Mouse (Mus musculus) urinary bladder, adult 18-20 months (tissue): ENCODE results near the gene Atf7.

Experiments
- DNase-seq, 2 experiments: peaks; one replicate each; pipeline ENCODE4 v3.0.0; 2022; ENCODE audit warnings: low spot score in 2 of 2, mixed read lengths in 2 of 2

Atf7 gene

DNA sequence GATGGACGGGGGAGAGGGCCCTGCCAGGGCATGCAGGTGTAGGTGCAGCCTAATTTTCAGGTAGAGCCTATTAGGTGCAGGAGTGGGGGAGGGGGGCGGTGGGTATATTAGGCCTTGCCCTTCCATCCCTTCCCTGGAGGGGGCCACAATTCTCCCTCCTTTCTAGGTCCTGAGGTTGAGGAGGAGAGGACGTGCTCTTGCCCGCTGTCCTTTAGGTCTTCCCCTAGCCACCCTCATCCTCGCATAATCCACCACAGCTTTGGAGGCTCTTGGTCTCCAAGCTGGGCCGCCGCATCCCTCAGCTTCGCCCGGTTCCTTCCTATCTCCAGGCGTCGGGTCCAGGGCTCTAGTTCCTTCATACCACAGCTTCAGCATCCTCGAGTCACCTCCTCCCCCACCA is 109.0 kb downstream of the Atf7 start:
- DNase-seq = no peak

DNA sequence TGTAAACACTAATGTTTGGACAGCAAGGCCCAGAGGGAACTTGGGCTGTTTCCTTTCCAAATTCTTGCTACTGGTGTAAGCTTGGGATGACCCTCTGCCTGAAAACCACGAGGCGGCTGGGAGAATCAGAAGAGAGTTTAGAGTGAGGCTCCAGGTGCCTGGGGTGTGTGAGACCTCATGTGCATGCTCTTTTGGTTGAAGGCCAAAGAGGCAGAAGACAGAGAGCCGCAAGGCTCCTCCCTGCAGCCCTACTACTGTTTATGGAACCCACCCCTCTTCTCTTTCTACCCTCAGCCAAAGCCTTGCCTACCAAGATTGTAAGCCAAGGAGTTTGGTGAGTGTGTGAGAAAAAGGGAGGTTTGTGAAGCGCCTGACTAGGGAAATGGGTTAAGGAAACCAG is 109.5 kb downstream of the Atf7 start:
- no peak for DNase-seq

DNA sequence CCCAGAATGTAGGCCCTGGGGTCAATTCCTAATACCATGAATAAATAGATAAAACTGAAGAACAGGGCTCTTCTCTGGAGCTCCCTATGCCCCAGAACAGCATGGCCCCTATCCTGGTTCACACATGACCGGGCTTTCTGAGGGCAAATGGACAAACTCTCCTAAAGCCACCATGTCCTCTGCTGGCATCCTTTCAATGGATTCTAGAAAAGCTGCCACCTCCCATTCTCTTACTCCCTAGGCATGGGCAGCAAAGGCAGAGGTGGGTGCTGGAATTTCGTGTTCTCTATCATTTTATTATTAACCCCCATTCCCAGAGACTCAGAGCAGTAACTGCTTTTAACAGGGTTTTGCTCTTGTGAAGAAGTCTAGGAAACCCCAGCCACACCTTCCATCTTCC is 110.0 kb downstream of the Atf7 start:
- DNase-seq = no peak

- no peak for DNase-seq
Measured at GRCm38 (mm10) chr15:102513004-102513403, 112.3 kb downstream of the Atf7 start.

GRCm38 (mm10) chr15:102512471-102512870 is 112.8 kb downstream of the Atf7 start:
- no peak for DNase-seq

- DNase-seq = no peak
Measured at GRCm38 (mm10) chr15:102512010-102512409, 113.3 kb downstream of the Atf7 start.

- no peak for DNase-seq
Measured at GRCm38 (mm10) chr15:102511285-102511833, 113.9 kb downstream of the Atf7 start.

- peak; percentile 68 to 73 for DNase-seq
Measured at GRCm38 (mm10) chr15:102510590-102511284, 114.5 kb downstream of the Atf7 start.

GRCm38 (mm10) chr15:102510110-102510509 is 115.2 kb downstream of the Atf7 start:
- DNase-seq = no peak

DNA sequence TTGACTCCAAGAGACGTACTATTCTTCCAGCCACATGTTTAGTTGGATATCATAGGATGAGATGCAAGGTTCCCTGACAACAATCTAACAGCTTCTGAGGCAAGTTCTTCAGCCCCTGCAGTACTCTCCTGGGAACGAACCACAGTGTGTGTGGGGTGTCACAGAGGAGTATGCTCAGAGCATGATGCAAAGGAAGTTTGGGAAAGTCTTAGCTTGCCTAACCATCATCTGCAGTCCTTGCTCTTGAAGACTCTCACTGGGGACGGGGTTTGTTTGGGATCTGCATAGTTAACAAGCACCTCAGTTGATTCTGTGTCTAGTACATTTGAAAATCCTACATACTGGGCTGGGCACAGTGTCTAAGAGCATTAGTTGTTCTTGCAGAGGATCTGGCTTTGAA is 116.9 kb downstream of the Atf7 start:
- no peak for DNase-seq

GRCm38 (mm10) chr15:102507561-102507960 is 117.7 kb downstream of the Atf7 start:
- DNase-seq = no peak

- no peak for DNase-seq
Measured at GRCm38 (mm10) chr15:102506864-102507263, 118.4 kb downstream of the Atf7 start.

- no peak for DNase-seq
Measured at GRCm38 (mm10) chr15:102506464-102506830, 118.8 kb downstream of the Atf7 start.

DNA sequence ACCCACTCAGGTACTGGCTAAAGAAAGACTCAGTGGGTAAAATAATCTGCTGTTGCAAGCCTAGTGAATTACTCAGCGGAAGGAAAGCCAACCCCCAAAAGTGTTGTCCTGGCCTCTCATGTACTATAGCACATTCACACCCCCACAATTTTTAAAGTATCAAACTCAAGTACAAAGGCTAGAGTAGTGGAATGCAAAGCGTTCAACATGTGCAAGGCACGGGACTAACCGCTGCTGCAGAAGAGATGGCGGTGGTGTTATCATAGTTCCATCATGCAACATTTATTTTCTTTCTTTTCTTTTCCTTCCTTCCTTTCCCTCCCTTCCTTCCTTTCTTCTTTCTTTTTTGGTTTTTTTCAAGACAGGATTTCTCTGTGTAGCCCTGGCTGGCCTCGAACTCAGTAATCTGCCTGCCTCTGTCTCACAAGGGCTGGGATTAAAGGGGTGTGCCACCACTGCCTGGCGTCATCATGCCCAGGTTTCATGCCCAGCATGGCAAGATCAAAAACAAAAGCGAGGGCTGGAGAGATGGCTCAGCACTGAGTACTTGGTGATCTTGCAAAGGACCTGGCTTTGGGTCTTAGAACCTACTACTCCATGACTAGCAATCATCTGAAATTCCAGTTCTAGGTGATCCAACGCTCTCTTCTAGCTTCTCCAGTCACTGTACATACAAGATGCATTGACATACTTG is 119.3 kb downstream of the Atf7 start:
- DNase-seq = no peak

DNA sequence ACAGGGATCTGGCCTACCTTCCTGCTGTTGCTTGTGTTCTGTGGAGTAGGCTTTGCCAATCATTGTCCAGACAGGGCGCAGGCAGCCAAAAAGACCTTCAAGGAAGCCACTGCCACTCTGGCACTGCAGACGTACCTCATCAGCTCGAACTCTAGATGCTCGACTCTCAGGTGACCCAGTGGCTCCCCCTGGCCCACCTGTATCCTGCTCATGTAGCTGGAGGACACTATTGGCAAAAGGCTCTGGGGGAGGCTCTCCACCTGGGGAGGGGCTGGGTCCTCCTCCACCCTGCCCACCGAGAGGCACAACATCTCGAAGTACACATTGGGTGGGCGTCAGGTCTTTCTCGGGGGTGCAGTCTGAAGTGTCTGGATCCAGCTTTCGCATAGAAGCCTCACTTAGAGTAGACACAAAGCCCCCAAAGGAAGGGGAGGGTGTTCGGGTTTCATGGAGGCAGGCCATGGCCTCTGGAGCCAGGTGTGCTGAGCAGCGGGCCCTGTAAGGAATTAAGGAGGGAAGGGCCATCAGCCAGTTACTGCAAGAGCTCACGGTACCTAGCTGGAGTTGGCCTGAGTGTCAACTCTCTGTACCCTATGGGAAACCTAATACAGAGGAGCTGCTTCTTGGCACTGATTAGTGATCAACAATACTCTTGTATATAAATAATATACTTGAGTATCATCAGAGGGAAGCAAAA is 120.0 kb downstream of the Atf7 start:
- DNase-seq = no peak

DNA sequence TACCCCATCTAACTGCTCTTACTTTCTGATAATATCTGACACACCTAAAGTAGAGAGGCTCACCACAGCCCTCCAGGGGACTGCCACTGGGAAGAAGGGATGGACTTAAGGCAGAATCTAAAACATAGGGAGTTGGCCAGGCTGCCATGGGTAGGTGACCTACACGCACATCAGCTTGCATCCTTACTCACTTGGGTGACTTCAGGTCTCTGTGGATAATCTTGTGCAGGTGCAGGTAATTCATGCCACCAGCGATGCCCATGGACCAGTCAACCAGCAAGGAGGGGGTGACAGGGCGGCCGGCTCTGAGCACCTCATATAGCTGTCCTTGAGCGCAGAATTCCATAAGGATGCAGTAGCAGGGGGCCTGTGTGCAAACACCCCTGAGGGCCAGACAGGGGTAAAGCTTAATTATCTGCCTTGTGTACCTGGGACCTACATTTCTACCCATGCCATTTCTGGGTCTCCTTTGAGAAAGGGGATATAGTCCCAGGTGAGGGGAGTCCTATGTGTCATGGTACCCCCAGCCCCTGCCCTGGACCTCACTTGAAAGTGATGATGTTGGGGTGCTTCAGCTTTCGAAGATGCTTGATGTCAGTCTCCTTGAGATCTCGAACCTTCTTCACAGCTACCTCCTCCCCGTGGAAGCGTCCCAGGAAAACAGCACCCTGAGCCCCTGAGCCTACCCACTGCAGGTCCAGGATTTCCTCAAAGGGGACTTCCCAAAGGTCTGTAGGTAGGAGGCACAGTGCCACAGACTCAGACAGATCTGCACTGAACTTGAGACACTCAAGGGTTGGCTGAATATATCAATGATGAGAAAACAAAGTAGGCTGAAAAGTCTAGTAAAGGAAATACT is 121.1 kb downstream of the Atf7 start:
- no peak for DNase-seq

DNA sequence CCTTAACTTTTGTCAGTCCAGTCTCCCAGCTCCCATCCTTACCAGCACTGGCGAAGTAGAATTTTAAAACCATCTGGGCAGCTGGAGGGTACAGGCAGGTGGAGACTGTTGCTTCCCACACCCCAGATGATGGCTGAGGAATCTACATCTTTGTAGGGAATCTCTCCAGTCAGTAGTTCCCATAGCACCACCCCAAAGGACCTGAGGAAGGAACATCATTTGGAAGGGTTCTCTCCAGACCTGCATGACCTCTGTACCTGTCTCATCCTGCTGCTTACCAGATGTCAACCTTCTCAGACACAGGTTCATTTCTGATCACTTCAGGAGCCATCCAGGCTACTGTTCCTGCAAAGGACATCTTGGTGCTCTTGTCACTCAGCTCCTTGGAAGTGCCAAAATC is 121.8 kb downstream of the Atf7 start, which contains the start of gene Gm10337:
Gm10337 (plus strand) TSS at position 276 of the 400 bp plus-strand sequence.
- DNase-seq = no peak

DNA sequence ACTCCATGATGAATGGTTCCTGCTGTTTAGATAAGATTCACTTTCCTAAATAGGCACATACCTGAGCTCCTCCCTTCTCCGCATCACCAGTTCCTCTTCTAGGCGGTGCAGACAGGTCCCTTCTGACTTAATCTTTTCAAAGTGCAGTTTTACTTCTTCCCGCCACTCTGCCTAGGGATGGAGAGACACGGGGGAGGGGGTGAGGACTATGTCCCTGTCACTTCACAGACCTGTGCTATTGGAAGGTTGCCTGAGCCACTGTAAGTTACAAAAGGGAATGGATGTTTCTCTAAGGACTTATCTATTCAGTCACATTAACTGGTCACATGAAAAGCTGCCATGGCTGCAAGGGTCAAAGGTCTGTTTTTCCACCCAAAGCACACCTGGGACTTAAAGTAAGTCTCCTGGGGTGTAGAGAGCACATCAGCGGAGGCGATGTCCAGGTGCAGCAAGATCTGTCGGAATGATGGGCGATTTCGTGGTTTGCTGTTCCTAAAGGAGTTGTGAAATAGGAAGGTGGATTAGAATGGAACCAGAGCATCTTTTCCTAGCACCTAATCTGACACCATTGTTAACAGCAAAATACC is 122.9 kb downstream of the Atf7 start:
- DNase-seq = no peak

DNA sequence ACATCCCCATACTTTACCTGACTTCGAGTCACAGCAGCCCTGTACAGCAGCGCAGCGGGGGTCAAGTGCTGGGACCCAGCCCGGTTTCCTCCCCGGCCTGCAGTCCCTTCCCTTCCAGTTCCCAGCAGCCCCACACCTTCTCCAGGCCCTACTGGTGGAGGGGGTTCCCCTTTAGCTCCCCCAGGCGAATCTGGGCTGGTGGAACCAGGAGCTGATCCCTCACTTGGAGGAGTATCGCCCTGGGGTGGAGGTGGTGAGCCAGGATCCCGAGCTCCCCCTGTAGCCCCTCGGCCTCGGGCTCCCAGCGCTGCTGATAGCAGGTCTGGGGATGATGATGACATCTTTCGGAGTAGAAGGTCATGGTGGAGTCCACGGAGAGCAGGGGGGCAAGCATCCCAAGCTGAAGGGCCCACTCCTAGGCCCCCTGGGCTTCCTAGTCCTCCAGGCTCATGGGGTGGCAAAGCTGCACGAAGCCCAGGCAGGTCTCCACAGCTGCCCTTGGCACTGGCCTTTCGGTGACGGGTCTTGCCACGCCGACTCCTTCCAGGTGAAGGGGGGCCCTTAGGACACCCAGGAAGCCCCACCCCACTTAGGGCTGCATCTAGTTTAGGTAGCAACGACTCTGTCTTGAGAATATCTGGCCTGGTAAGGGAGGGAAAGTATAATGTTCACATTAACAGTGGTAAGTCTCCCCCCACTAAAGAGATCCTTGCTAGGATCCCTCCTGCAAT is 124.0 kb downstream of the Atf7 start:
- no peak for DNase-seq

- no peak for DNase-seq
Measured at GRCm38 (mm10) chr15:102500479-102500878, 124.8 kb downstream of the Atf7 start.

DNA sequence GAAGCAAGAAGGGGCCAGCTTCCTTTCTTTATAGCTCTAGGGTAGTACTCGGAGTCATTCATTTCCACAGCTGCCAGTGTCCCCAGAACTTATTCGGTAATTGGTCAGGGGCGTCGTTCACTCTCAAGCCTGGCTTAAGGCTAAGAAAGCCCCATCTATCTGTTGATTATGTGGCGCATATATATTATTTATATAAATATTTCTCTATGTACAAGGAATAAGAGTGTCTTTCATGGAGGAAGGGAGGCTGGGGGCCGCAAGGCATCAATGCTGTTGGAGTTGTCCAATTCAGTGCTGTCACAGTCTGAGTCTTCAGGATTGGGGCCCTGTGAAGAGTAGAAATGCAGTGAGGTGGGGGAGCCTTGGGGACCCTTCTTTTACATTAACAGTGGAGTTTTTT is 125.4 kb downstream of the Atf7 start:
- DNase-seq = no peak
